Mouse (Mus musculus) G1E (cell line): ENCODE data around the gene Tmem198. TPM values are rescaled to one million over a fixed set of nuclear protein-coding genes. Genes with fewer than 3 reads are reported as not detected.
A peak's percentile ranks its signal among the peaks of the same experiment; 100 is the strongest.

Experiments
- ATAC-seq: 2 replicates; pipeline ENCODE4 v1.8.0; 2016; ENCODE audit warnings: mild to moderate bottlenecking; ENCODE audit not compliant: insufficient number of reproducible peaks, poor library complexity, low FRiP score, severe bottlenecking; ENCODE audit errors: extremely low read depth
- DNase-seq: peaks from one replicate; pipeline ENCODE4 v3.0.0; 2012; ENCODE audit warnings: low spot score
- H3K27me3 ChIP-seq: 2 replicates; pipeline ENCODE4 v1.6.1; 2012; ENCODE audit warnings: mild to moderate bottlenecking, low read length, inconsistent platforms; ENCODE audit not compliant: insufficient read depth
- H3K36me3 ChIP-seq: replicated peaks from 2 replicates; pipeline ENCODE3; 2012; ENCODE audit warnings: mild to moderate bottlenecking, inconsistent platforms
- H3K4me1 ChIP-seq: 2 replicates; pipeline ENCODE4 v1.6.1; 2012; ENCODE audit warnings: low read depth, low read length, inconsistent platforms, mixed read lengths; ENCODE audit not compliant: insufficient read depth
- H3K4me3 ChIP-seq: 2 replicates; pipeline ENCODE4 v1.5.1; 2012; ENCODE audit warnings: low read depth, mild to moderate bottlenecking, inconsistent platforms, low read length, moderate library complexity, mixed read lengths
- H3K9me3 ChIP-seq: replicated peaks from 2 replicates; pipeline ENCODE4 v1.6.1; 2012; ENCODE audit warnings: inconsistent platforms
- CTCF ChIP-seq: IDR thresholded peaks from 2 replicates; pipeline ENCODE4 v1.5.1; 2012; ENCODE audit warnings: low read depth, low read length, inconsistent platforms, mixed read lengths
- GATA1 ChIP-seq: IDR thresholded peaks from 2 replicates; pipeline ENCODE4 v1.6.1; 2012; ENCODE audit warnings: borderline replicate concordance, low read length, inconsistent platforms, mixed read lengths
- GATA2 ChIP-seq: IDR thresholded peaks from 2 replicates; pipeline ENCODE4 v1.6.1; 2012; ENCODE audit warnings: low read depth, low read length, inconsistent platforms, borderline replicate concordance
- POLR2AphosphoS5 ChIP-seq: IDR thresholded peaks from 2 replicates; pipeline ENCODE4 v1.6.1; 2012; ENCODE audit warnings: low read depth, low read length, inconsistent platforms; ENCODE audit not compliant: insufficient replicate concordance
- TAL1 ChIP-seq: conservative IDR thresholded peaks from 2 replicates; pipeline ENCODE4 v1.6.1; 2012; ENCODE audit warnings: low read depth, low read length, inconsistent platforms, mixed read lengths
- polyA plus RNA-seq: library from polyadenylated mRNA; stranded (reverse); fragments of >175 nt; gene quantifications from 2 replicates; pipeline ENCODE4 v1.2.3, GENCODE M21; 2012
- total RNA-seq, 2 experiments: library from RNA; stranded (forward) in 1 of 2; stranded (reverse) in 1 of 2; fragments of 200-1000 nt in 1 of 2; fragments of >200 nt in 1 of 2; fragmentation: Nextera tagmentation in 1 of 2; gene quantifications; 2 replicates each; pipeline ENCODE4 v1.2.3; 2014 to 2017

The Tmem198 gene
- total and polyA plus RNA-seq, 3 experiments, result 0.30 to 4.0 (median 0.76) TPM

DNA sequence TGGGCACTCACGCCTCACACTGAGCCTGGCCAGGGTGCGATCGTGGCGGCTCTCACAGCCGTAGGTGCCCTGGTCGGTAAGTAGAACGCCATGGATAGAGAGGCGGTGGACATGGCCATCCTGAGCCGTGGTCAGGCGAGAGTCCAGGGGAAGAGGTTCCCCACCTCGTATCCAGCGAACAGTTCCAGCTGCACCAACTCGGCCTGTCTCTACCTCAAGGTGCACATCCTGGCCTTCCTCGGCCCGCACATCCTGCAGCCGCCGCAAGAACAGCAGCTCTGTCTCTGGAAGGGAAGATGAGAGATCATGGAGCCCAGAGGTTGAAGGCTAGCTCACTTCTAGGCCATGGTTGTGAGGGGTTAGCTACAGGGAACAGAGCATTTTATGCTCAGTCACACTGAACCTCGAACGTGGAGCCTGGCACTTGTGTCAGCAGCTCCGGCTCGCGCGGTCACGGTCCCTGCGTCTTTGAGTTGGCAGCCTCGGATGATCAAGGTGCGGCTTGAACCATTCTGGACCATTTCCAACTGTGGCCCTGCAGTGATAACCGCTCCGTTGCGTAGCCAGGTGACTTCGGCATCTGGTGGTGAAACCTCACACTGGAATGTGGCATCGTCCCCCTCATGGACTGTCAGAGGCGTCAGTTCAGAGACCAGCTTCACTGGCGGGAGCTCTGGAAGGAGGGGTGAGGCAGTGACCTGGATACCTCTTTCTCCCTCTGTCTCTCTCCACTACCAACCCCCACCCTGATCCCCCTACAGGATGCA lies 11.6 kb downstream of the Tmem198 start:
- no peak overlapping the region for H3K4me3 ChIP-seq
- ATAC-seq (no peak), DNase-seq (no peak)
- TF ChIP-seq TAL1, result no peak
- no peaks in the 10 kb centered on the region for H3K9me3 ChIP-seq
- peaks cover 15% of the 10 kb centered on the region for H3K4me1 ChIP-seq
- H3K36me3 ChIP-seq, result no peaks in the 10 kb centered on the region
- H3K27me3 ChIP-seq, result peaks cover 49% of the 10 kb centered on the region

DNA sequence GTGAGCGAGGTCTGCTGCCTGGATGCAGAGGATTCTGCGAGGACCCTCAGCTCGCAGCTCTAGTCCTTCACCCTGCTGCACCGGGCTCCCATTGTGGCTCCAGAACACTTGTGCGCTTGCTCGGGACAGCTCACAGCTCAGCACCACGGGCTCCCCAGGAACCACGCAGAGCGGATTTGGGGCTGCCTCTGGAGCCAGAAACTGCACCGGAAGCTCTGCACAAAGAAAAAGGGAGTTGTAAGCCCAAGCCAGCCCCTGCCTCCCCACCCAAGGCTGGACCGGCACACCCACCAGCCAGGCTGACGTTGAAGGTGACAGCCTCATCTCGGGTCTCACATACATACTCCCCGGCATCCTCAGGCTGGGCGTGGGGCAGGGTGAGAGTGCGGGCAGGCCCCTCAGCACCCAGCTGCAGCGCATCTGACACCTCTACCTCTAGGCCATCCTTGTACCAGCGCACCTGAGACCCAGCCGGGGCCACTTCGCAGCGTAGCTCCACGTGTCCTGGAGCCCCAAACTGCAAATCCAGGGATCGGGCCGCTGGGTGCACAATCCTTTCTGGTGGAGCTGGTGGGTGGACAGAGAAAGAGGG lies 13.3 kb downstream of the Tmem198 start:
- H3K9me3 ChIP-seq, result no peaks in the 10 kb centered on the region
- ATAC-seq (no peak), DNase-seq (no peak)
- no peaks in the 10 kb centered on the region for H3K36me3 ChIP-seq
- peaks cover 36% of the 10 kb centered on the region; the same call in 1 of the 2 replicates for H3K27me3 ChIP-seq
- H3K4me3 ChIP-seq, result no peak overlapping the region
- H3K4me1 ChIP-seq, result no peaks in the 10 kb centered on the region; the same call in none of the 2 replicates
- TF ChIP-seq CTCF (no peak), GATA1 (no peak), TAL1 (no peak), POLR2AphosphoS5 (no peak), GATA2 (no peak)

DNA sequence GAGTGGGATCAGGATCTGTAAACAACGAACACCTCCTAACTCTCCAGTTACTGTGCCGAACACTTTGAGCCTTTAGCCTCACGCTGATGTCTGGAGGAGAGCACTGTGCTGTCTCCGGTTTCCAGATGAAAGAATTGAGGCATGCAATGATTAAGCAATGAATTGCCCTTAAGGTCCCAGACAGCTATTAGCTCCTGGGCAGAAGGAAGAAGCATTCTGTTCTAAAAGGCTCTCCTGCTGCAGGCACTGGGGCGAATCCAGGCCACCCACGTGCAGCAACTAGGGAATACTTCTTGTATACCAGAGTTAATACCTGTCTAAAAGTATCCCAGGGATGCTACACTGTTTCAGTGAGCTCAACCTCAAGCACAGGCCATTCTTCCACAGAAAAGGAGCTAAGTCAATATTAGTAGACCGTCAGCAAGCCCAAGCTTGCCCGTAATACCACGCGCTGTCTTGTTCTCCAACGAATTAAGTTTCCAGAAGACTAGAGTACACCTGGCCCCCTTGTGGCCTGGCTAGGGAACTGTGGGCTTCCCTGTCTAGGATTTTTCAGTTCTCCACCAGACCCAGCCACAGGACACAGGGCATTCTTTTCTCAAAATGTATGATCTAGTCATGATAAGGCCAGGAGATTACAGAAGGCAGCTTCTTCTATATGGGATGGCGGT lies 15.7 kb downstream of the Tmem198 start:
- peak; percentile 47 for DNase-seq
- Histone ChIP-seq H3K36me3 (no peaks in the 10 kb centered on the region), H3K4me1 (no peaks in the 10 kb centered on the region; the same call in 1 of the 2 replicates), H3K9me3 (no peaks in the 10 kb centered on the region), H3K4me3 (no peak overlapping the region), H3K27me3 (peaks cover 26% of the 10 kb centered on the region; the same call in 1 of the 2 replicates)
- ATAC-seq, result peak; percentile 48; the same call in 1 of the 2 replicates
- no peak for TF ChIP-seq GATA1
- peak; percentile 88 for TF ChIP-seq CTCF

DNA sequence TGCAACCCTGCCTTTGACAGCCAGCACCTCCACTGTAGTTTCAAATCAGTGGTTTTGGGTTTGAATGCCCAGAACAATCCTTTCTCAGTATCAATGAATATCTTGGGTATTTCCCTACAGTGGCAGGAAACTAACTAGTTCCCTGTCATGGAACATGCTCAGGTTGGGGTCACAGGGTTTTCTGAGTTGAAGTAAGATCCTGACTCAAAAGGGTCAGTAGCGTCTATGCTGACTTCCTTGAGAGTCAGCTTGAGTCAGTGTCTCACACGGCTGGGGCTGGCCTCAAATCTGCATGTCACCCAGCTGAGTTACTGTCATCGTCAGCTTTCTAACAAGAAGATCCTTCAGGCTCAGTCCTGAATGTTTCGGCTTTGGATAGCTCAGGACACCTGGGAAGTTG lies 19.6 kb downstream of the Tmem198 start:
- TF ChIP-seq POLR2AphosphoS5, result no peak
- TF ChIP-seq CTCF, result no peak
- TF ChIP-seq TAL1, result no peak
- no peak for TF ChIP-seq GATA1
- no peak for TF ChIP-seq GATA2
- H3K4me3 ChIP-seq, result no peak overlapping the region
- no peaks in the 10 kb centered on the region for H3K36me3 ChIP-seq
- peaks cover 19% of the 10 kb centered on the region; the same call in 1 of the 2 replicates for H3K27me3 ChIP-seq
- no peak for DNase-seq
- H3K4me1 ChIP-seq, result no peaks in the 10 kb centered on the region; the same call in 1 of the 2 replicates
- no peak for ATAC-seq
- H3K9me3 ChIP-seq, result no peaks in the 10 kb centered on the region

DNA sequence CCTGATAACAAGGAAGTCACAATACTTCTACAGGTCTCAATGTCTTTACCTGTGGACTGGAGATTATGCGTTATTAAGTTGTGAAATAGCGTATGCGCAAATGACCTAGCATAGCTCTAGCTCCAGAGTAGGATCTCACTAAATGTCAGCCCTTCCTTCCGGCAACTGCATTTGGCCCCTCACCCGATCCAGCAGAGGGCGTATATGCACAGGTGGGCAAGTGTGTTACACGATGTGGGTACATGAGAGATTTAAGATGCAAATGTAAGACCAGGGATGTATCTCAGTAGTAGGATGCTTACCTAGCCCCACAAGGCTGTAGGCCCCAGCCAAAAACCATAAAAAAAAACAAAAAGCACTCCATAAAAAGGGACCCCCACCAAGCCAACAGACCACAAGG lies 20.1 kb downstream of the Tmem198 start:
- H3K27me3 ChIP-seq, result peaks cover 18% of the 10 kb centered on the region; the same call in 1 of the 2 replicates
- H3K4me1 ChIP-seq, result no peaks in the 10 kb centered on the region; the same call in 1 of the 2 replicates
- ATAC-seq (no peak), DNase-seq (no peak)
- no peak overlapping the region for H3K4me3 ChIP-seq
- H3K36me3 ChIP-seq, result no peaks in the 10 kb centered on the region
- no peaks in the 10 kb centered on the region for H3K9me3 ChIP-seq
- TF ChIP-seq CTCF (0 out of 2 replicates have a peak, but pooled peaks have one; percentile 5), GATA2 (no peak)

DNA sequence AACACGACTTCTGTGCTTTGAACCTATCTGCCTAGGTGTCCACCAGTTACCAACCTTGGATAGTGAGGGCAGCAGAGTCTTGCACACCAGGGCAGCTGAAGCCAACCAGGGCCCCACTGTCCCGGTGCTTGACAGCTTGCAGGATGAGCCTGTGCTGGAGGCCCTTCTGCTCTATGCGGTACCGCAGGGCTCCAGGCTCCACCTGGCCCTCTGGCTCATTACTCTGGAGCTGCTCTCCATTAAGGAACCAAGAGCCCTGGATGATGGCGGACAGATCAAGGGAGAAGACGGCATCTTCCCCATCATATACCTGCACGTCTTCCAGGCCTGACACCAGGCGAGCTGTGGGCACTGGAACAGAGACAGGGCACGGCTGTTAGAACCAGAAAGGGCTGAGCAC lies 22.6 kb downstream of the Tmem198 start:
- Histone ChIP-seq H3K9me3 (peaks cover 10% of the 10 kb centered on the region), H3K4me3 (no peak overlapping the region), H3K4me1 (no peaks in the 10 kb centered on the region), H3K27me3 (peaks cover 31% of the 10 kb centered on the region; the same call in 1 of the 2 replicates), H3K36me3 (no peaks in the 10 kb centered on the region)
- TF ChIP-seq TAL1, result no peak
- TF ChIP-seq POLR2AphosphoS5, result no peak
- no peak for TF ChIP-seq CTCF
- no peak for TF ChIP-seq GATA2
- TF ChIP-seq GATA1, result no peak
- no peak for DNase-seq
- no peak for ATAC-seq
